Mouse (Mus musculus): ENCODE measurements around the gene Thap8.

- no peak for TF ChIP-seq GATA1 (IDR thresholded peaks at IDR 0.05; ENCODE audit: borderline replicate concordance, low read length)
- no peak for TF ChIP-seq FLI1 (IDR thresholded peaks at IDR 0.05; ENCODE audit: low read length)
Measured at GRCm38 (mm10) chr7:30326427-30326826, 46.5 kb downstream of the Thap8 start.
